Mouse (Mus musculus) intestine, postnatal 0 days (tissue): ENCODE results near the gene Rab19. TPM values are rescaled to one million over a fixed set of nuclear protein-coding genes. Genes with fewer than 3 reads are reported as not detected.
A peak's percentile ranks its signal among the peaks of the same experiment; 100 is the strongest.

Source experiments
- ATAC-seq: fragments of 200-750 bp; cut with Nextera tagmentation; 2 replicates; pipeline ENCODE4 v1.8.0; 2017; ENCODE audit warnings: mild to moderate bottlenecking, moderate TSS enrichment, moderate library complexity
- H3K27ac ChIP-seq: fragments of 300-500 bp; sonication (generic); 2 replicates; pipeline ENCODE4 v1.5.1; 2014; ENCODE audit warnings: mild to moderate bottlenecking, low read depth, low read length, moderate library complexity
- H3K27me3 ChIP-seq: fragments of 300-500 bp; sonication (generic); replicated peaks from 2 replicates; pipeline ENCODE4 v1.6.1; 2014; ENCODE audit warnings: low read length, mixed read lengths; ENCODE audit not compliant: control insufficient read depth, insufficient read depth
- H3K36me3 ChIP-seq: fragments of 300-500 bp; sonication (generic); 2 replicates; pipeline ENCODE4 v1.6.1; 2014; ENCODE audit warnings: mild to moderate bottlenecking, moderate library complexity; ENCODE audit not compliant: control insufficient read depth, insufficient read depth
- H3K4me1 ChIP-seq: fragments of 300-500 bp; sonication (generic); replicated peaks from 2 replicates; pipeline ENCODE4 v1.6.1; 2014; ENCODE audit warnings: antibody characterized with exemption, low read length, mixed read lengths; ENCODE audit not compliant: control insufficient read depth, insufficient read depth
- H3K4me2 ChIP-seq: fragments of 300-500 bp; sonication (generic); replicated peaks from 2 replicates; pipeline ENCODE4 v1.6.1; 2014; ENCODE audit warnings: low read depth, mild to moderate bottlenecking, moderate library complexity
- H3K4me3 ChIP-seq: fragments of 300-500 bp; sonication (generic); 2 replicates; pipeline ENCODE4 v1.5.1; 2014; ENCODE audit warnings: low read depth, low read length
- H3K9ac ChIP-seq: fragments of 300-500 bp; sonication (generic); 2 replicates; pipeline ENCODE4 v1.6.1; 2014; ENCODE audit warnings: mild to moderate bottlenecking, low read depth, low read length
- H3K9me3 ChIP-seq: fragments of 300-500 bp; sonication (generic); 2 replicates; pipeline ENCODE4 v1.6.1; 2016; ENCODE audit warnings: mixed run types; ENCODE audit not compliant: control insufficient read depth
- CTCF ChIP-seq: sonication (generic); IDR thresholded peaks from 2 replicates; pipeline ENCODE4 v1.5.1; 2016; ENCODE audit warnings: low read depth, mild to moderate bottlenecking, control low read depth, antibody characterized with exemption, moderate library complexity
- WGBS: fragments of 180-500 bp; shearing (Covaris S2); extraction: QIAGEN DNeasy Blood & Tissue Kit; methylation state at CpG from one replicate; pipeline ENCODE4 v1.1.7; 2014; 5-methylcytosine and 5-hydroxymethylcytosine counted together
- polyA plus RNA-seq: library from polyadenylated mRNA; unstranded; fragments of >200 nt; fragmentation: Nextera tagmentation; extraction: Ambion mirVana; gene quantifications from 2 replicates; pipeline ENCODE4 v1.2.1, GENCODE M21; 2015

Gene Rab19
- polyA plus RNA-seq, 1 experiment from 2014 or later, result 14.7 TPM

DNA sequence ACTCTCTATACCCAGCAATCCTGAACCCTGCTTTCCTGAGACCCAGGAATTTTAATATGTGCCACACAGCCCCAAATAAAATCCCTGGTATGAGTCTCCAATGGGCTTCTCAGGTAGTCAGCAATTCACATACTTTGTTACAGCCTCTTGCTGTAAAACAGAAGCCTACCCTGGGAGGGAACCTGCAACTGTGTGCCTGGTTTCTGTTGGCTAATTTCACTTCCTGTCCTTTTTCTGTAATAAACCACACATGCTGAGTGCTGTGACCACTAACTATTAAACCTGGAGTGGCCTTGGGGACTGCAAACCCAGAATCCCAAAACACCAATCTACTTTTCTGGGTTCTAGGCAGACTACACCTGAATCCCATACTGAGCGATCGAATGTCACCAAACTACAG, 18.3 kb upstream of the Rab19 start:
- H3K36me3 ChIP-seq, result peaks cover 47% of the 10 kb centered on the region
- WGBS, result 97% methylated on average over 2 of the region's 2 CpGs
- no peak for ATAC-seq
- no peak overlapping the region for H3K9ac ChIP-seq
- H3K27me3 ChIP-seq, result no peaks in the 10 kb centered on the region
- no peak for TF ChIP-seq CTCF
- no peaks in the 10 kb centered on the region for H3K9me3 ChIP-seq
- no peak overlapping the region for H3K4me2 ChIP-seq
- no peaks in the 10 kb centered on the region for H3K4me1 ChIP-seq
- no peak overlapping the region for H3K4me3 ChIP-seq
- H3K27ac ChIP-seq, result no peak overlapping the region

GRCm38 (mm10) chr6:39369631-39370030, 11.3 kb upstream of the Rab19 start:
- WGBS, result 73% methylated on average over 3 of the region's 3 CpGs
- no peak for ATAC-seq
- H3K27me3 ChIP-seq, result no peaks in the 10 kb centered on the region
- no peak for TF ChIP-seq CTCF
- H3K9ac ChIP-seq, result no peak overlapping the region
- no peaks in the 10 kb centered on the region for H3K9me3 ChIP-seq
- H3K27ac ChIP-seq, result no peak overlapping the region
- peaks cover 13% of the 10 kb centered on the region for H3K36me3 ChIP-seq
- H3K4me2 ChIP-seq, result no peak overlapping the region
- H3K4me1 ChIP-seq, result no peaks in the 10 kb centered on the region
- H3K4me3 ChIP-seq, result no peak overlapping the region

GRCm38 (mm10) chr6:39372042-39372441, 8.9 kb upstream of the Rab19 start:
- TF ChIP-seq CTCF, result no peak
- no peak overlapping the region for H3K4me3 ChIP-seq

GRCm38 (mm10) chr6:39372727-39373126, 8.2 kb upstream of the Rab19 start:
- Histone ChIP-seq H3K36me3 (0 out of 2 replicates have a peak, but pooled peaks cover 2% of the 10 kb centered on the region), H3K9ac (no peak overlapping the region), H3K27ac (no peak overlapping the region), H3K4me1 (peaks cover 5% of the 10 kb centered on the region; the same call in 1 of the 2 replicates), H3K9me3 (no peaks in the 10 kb centered on the region), H3K4me3 (no peak overlapping the region), H3K4me2 (no peak overlapping the region), H3K27me3 (no peaks in the 10 kb centered on the region)
- no peak for TF ChIP-seq CTCF
- no peak for ATAC-seq
- 39% methylated on average over 7 of the region's 7 CpGs for WGBS

More at GRCm38 (mm10) chr6:39372042-39372441, 8.9 kb upstream of the Rab19 start:
- H3K36me3 ChIP-seq, result 0 out of 2 replicates have a peak, but pooled peaks cover 3% of the 10 kb centered on the region
- H3K4me1 ChIP-seq, result peaks cover 5% of the 10 kb centered on the region; the same call in 1 of the 2 replicates
- no peaks in the 10 kb centered on the region for H3K27me3 ChIP-seq
- no peak overlapping the region for H3K9ac ChIP-seq
- ATAC-seq, result no peak
- H3K4me2 ChIP-seq, result no peak overlapping the region
- no peaks in the 10 kb centered on the region for H3K9me3 ChIP-seq
- H3K27ac ChIP-seq, result no peak overlapping the region

DNA sequence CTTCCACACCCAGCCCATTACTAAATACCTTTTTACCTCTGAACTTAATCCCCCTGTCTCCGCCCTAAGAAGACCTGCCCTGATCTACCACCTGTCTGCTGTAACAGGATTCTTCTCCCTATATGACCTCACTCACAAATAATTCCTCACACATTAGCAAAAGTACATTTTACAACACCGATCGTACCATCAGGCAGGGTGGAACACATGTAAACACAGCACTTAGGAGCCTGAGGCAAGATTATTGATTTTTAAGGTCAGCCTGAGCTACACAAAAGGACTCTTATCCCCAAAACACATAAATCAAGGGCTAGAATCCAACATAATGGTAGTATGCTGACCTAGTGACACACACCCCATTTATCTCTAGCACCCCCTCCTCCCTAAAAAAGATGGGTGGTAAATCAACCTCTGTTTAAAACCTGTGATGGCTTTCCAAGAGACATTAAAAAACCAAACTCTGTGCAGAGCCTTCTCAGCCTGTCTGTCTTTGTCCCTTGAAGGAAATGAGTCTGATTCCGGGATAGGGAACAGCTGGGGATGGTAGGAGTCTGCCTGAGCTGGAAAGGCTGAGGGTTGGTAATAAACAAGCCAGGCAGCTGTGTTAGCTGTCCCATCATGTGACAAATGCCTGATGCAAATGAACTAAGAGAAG, 7.5 kb upstream of the Rab19 start:
- Histone ChIP-seq H3K9me3 (no peaks in the 10 kb centered on the region), H3K4me2 (no peak overlapping the region), H3K36me3 (no peaks in the 10 kb centered on the region), H3K4me3 (no peak overlapping the region), H3K27ac (no peak overlapping the region), H3K4me1 (peaks cover 5% of the 10 kb centered on the region; the same call in 1 of the 2 replicates), H3K9ac (no peak overlapping the region), H3K27me3 (no peaks in the 10 kb centered on the region)
- 46% methylated on average over 4 of the region's 4 CpGs for WGBS
- no peak for ATAC-seq
- TF ChIP-seq CTCF, result no peak

DNA sequence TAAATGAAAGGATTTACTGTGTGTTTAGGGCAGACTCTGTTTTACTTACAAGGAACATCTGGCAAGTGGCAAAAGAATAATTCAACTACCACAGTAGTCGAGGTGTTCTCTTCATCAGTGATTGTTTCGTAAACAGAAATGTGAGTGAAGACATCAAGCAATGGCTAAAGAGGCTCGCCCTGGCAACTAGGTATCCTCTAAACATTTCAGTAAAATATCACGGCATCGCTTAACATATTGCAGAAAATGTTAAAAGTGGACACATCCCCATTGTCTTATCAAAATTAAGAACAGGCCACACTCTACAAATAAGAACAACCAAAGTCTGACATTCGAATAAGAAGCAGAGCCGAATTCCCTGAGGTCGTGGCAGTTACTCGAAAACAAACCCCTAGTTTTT, 4.2 kb upstream of the Rab19 start:
- Histone ChIP-seq H3K4me3 (peak overlapping the region; percentile 92), H3K9ac (peak overlapping the region; percentile 89), H3K9me3 (no peaks in the 10 kb centered on the region), H3K27ac (no peak overlapping the region; the same call in 1 of the 2 replicates), H3K4me2 (peak overlapping the region; percentile 85), H3K36me3 (no peaks in the 10 kb centered on the region), H3K4me1 (peaks cover 5% of the 10 kb centered on the region; the same call in 1 of the 2 replicates), H3K27me3 (no peaks in the 10 kb centered on the region)
- no peak for ATAC-seq
- 11% methylated on average over 9 of the region's 9 CpGs for WGBS
- TF ChIP-seq CTCF, result no peak
